Mouse (Mus musculus): ENCODE results near the gene Ankdd1a. TPM values are rescaled to one million over a fixed set of nuclear protein-coding genes. Genes with fewer than 3 reads are reported as not detected.

Gene Ankdd1a
- polyA plus RNA-seq, 1 experiment from 2014 or later = not detected

- H3K4me3 ChIP-seq = no peak overlapping the region
- peak; percentile 85 for DNase-seq (ENCODE audit: low spot score)
- H3K9me3 ChIP-seq = no peaks in the 10 kb centered on the region
- peaks cover 27% of the 10 kb centered on the region for H3K27me3 ChIP-seq (replicated peaks; ENCODE audit: low read depth, poor library complexity, severe bottlenecking)
- H3K36me3 ChIP-seq (replicated peaks) = no peaks in the 10 kb centered on the region
- peaks cover 26% of the 10 kb centered on the region for H3K4me1 ChIP-seq
- peak overlapping the region; percentile 10; the same call in 1 of the 2 replicates for H3K27ac ChIP-seq (replicated peaks)
- WGBS = 23% methylated on average over 14 of the region's 14 CpGs
These were observed 3.8 kb upstream of the Ankdd1a start for GRCm38 (mm10) chr9:65523611-65524364.

GRCm38 (mm10) chr9:65520505-65520876, 498 bp upstream of the Ankdd1a start:
- Histone ChIP-seq H3K9me3 (no peaks in the 10 kb centered on the region), H3K4me1 (peaks cover 24% of the 10 kb centered on the region), H3K27me3 (replicated peaks; ENCODE audit: low read depth, poor library complexity, severe bottlenecking) (peaks cover 27% of the 10 kb centered on the region), H3K4me3 (peak overlapping the region; percentile 51), H3K27ac (replicated peaks) (peak overlapping the region; percentile 20; the same call in 1 of the 2 replicates), H3K36me3 (replicated peaks) (no peaks in the 10 kb centered on the region)
- WGBS = 17% methylated on average over 11 of the region's 11 CpGs
- no peak for DNase-seq (ENCODE audit: low spot score)

DNA sequence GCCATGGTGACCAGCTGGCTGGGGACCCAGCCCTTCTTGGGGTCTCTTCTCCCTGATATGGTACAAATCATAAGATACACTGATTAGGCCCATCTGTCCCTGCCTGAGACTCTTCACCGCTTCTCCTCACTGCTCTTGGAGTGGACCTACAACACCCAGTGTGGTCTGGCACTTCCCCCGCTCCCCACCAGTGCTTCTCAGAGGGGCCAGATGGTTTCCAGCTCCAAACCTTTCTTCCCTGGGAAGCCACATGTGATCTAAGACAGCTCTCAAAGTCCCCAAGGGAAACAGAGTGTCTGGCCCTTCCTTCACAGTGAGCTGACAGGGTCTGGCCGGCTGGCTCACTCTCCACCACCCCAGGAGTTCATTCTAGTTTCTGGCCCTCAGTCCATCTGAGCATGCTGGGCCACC, 5.1 kb downstream of the Ankdd1a start:
- Histone ChIP-seq H3K4me1 (peaks cover 27% of the 10 kb centered on the region), H3K9me3 (no peaks in the 10 kb centered on the region), H3K27ac (replicated peaks) (0 out of 2 replicates have a peak overlapping the region, but pooled peaks have one; percentile 5), H3K4me3 (no peak overlapping the region), H3K27me3 (replicated peaks; ENCODE audit: low read depth, poor library complexity, severe bottlenecking) (peaks cover 9% of the 10 kb centered on the region; the same call in 1 of the 2 replicates), H3K36me3 (replicated peaks) (no peaks in the 10 kb centered on the region)
- 66% methylated on average over 3 of the region's 3 CpGs for WGBS
- no peak for DNase-seq (ENCODE audit: low spot score)

DNA sequence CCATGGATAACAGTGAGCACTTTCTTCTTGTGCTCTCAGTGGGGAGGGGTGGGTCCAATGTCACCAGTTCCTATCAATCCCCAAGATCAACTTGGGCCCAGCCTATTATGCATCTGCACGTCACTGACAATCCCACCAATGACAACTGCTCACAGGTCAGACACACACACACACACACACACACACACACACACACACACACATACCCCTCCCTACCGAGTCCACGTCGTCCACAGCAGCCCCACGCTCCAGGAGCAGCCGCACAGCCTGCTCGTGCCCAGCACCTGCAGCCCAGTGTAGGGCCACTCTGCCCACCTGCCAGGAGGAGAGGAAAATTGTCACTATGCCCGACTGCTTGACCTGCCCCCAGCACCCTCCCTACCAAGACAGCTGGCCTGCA, 5.6 kb downstream of the Ankdd1a start:
- WGBS = 68% methylated on average over 8 of the region's 8 CpGs
- Histone ChIP-seq H3K4me1 (peaks cover 25% of the 10 kb centered on the region), H3K9me3 (no peaks in the 10 kb centered on the region), H3K27ac (replicated peaks) (0 out of 2 replicates have a peak overlapping the region, but pooled peaks have one; percentile 5), H3K4me3 (no peak overlapping the region), H3K36me3 (replicated peaks) (no peaks in the 10 kb centered on the region), H3K27me3 (replicated peaks; ENCODE audit: low read depth, poor library complexity, severe bottlenecking) (peaks cover 5% of the 10 kb centered on the region; the same call in 1 of the 2 replicates)
- DNase-seq (ENCODE audit: low spot score) = no peak

DNA sequence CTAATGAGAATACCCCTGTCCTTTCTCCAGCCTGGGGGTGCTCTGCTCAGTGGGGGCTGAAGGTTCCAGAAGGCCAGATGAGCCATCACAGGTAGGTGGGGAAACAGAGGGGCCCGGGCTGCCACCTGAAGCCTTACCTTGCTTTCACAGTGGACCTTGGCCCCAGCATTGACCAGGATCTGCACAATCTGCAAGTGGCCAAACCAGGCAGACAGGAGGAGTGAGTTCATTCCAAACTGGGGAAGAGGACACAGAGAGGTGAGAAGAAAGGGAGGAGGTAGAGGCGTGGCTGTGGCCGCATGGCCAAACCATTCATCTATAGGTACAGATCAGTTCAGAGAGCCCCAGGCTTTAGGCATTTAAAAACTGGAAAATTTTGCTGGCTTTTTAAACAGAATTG, 7.5 kb downstream of the Ankdd1a start:
- H3K4me1 ChIP-seq = peaks cover 25% of the 10 kb centered on the region
- DNase-seq (ENCODE audit: low spot score) = no peak
- WGBS = 86% methylated on average over 3 of the region's 3 CpGs
- H3K9me3 ChIP-seq = no peaks in the 10 kb centered on the region
- H3K36me3 ChIP-seq (replicated peaks) = no peaks in the 10 kb centered on the region
- H3K4me3 ChIP-seq = no peak overlapping the region
- H3K27me3 ChIP-seq (replicated peaks; ENCODE audit: low read depth, poor library complexity, severe bottlenecking) = no peaks in the 10 kb centered on the region
- no peak overlapping the region for H3K27ac ChIP-seq (replicated peaks)

GRCm38 (mm10) chr9:65508449-65508848, 11.5 kb downstream of the Ankdd1a start:
- H3K36me3 ChIP-seq (replicated peaks) = no peaks in the 10 kb centered on the region
- H3K4me3 ChIP-seq = no peak overlapping the region
- H3K9me3 ChIP-seq = no peaks in the 10 kb centered on the region
- DNase-seq (ENCODE audit: low spot score) = no peak
- no peak overlapping the region for H3K27ac ChIP-seq (replicated peaks)
- WGBS = 79% methylated on average over 7 of the region's 7 CpGs
- no peaks in the 10 kb centered on the region for H3K27me3 ChIP-seq (replicated peaks; ENCODE audit: low read depth, poor library complexity, severe bottlenecking)
- peaks cover 15% of the 10 kb centered on the region; the same call in 1 of the 2 replicates for H3K4me1 ChIP-seq

GRCm38 (mm10) chr9:65502721-65503505, 17.1 kb downstream of the Ankdd1a start:
- Histone ChIP-seq H3K27me3 (replicated peaks; ENCODE audit: low read depth, poor library complexity, severe bottlenecking) (no peaks in the 10 kb centered on the region), H3K36me3 (replicated peaks) (no peaks in the 10 kb centered on the region), H3K4me3 (no peak overlapping the region), H3K9me3 (no peaks in the 10 kb centered on the region), H3K27ac (replicated peaks) (no peak overlapping the region), H3K4me1 (peaks cover 12% of the 10 kb centered on the region)
- peak; percentile 43 for DNase-seq (ENCODE audit: low spot score)
- WGBS = 82% methylated on average over 21 of the region's 21 CpGs

GRCm38 (mm10) chr9:65502146-65502545, 17.8 kb downstream of the Ankdd1a start:
- Histone ChIP-seq H3K27ac (replicated peaks) (no peak overlapping the region), H3K4me3 (no peak overlapping the region), H3K36me3 (replicated peaks) (no peaks in the 10 kb centered on the region), H3K27me3 (replicated peaks; ENCODE audit: low read depth, poor library complexity, severe bottlenecking) (no peaks in the 10 kb centered on the region), H3K4me1 (peaks cover 12% of the 10 kb centered on the region), H3K9me3 (no peaks in the 10 kb centered on the region)
- 61% methylated on average over 8 of the region's 8 CpGs for WGBS
- DNase-seq (ENCODE audit: low spot score) = peak; percentile 49

DNA sequence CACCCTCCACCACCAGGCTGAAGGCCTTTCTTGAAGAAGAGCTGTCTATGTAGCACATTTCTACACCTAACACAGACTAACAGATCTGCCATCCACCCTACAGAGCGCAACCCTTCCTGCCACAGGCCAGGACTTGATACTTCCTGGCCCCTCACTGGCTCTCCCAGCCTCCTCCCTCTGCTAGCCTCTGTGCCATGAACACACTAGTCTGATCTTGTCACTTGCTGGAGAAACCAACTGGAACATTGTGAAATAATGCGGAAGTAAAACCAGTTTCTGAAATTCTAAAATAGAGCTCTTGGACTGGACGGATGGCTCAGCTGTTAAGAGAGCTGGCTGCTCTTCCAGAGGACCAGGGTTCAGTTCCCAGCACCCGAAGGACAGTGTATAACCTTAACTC, 27.1 kb downstream of the Ankdd1a start:
- no peak overlapping the region for H3K27ac ChIP-seq (replicated peaks)
- H3K4me3 ChIP-seq = no peak overlapping the region
- no peaks in the 10 kb centered on the region for H3K9me3 ChIP-seq
- H3K36me3 ChIP-seq (replicated peaks) = peaks cover 17% of the 10 kb centered on the region
- H3K4me1 ChIP-seq = no peaks in the 10 kb centered on the region
- DNase-seq (ENCODE audit: low spot score) = no peak
- WGBS = 93% methylated on average over 4 of the region's 4 CpGs
- no peaks in the 10 kb centered on the region for H3K27me3 ChIP-seq (replicated peaks; ENCODE audit: low read depth, poor library complexity, severe bottlenecking)

- Histone ChIP-seq H3K4me3 (no peak overlapping the region), H3K4me1 (no peaks in the 10 kb centered on the region), H3K27me3 (replicated peaks; ENCODE audit: low read depth, poor library complexity, severe bottlenecking) (no peaks in the 10 kb centered on the region), H3K36me3 (replicated peaks) (peaks cover 22% of the 10 kb centered on the region), H3K27ac (replicated peaks) (no peak overlapping the region), H3K9me3 (no peaks in the 10 kb centered on the region)
- no peak for DNase-seq (ENCODE audit: low spot score)
- 92% methylated on average over 2 of the region's 2 CpGs for WGBS
These were observed 27.6 kb downstream of the Ankdd1a start for GRCm38 (mm10) chr9:65492351-65492750.

DNA sequence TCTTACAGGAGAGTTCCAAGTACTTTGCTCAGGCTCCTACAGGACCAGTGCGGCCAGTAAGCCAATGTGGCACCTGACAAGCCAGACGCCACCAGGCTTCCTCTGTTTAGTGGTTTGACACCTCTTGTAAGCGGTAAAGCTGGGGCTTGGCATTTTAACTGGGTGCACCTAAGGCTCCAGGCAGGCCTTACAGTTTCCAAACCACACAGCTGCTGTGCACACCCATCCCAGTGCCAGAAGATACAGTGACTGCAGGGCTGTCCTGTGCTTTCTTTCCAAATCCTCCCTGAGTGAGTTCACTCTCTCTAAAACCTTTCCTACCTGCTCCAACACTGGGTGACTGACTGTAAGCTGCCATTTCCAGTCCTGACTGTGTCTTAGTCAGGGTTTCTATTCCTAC, 28.5 kb downstream of the Ankdd1a start:
- WGBS = 88% methylated on average over 3 of the region's 3 CpGs
- H3K27me3 ChIP-seq (replicated peaks; ENCODE audit: low read depth, poor library complexity, severe bottlenecking) = no peaks in the 10 kb centered on the region
- no peak overlapping the region for H3K4me3 ChIP-seq
- no peak overlapping the region for H3K27ac ChIP-seq (replicated peaks)
- no peaks in the 10 kb centered on the region for H3K9me3 ChIP-seq
- peaks cover 31% of the 10 kb centered on the region for H3K36me3 ChIP-seq (replicated peaks)
- H3K4me1 ChIP-seq = no peaks in the 10 kb centered on the region
- no peak for DNase-seq (ENCODE audit: low spot score)

DNA sequence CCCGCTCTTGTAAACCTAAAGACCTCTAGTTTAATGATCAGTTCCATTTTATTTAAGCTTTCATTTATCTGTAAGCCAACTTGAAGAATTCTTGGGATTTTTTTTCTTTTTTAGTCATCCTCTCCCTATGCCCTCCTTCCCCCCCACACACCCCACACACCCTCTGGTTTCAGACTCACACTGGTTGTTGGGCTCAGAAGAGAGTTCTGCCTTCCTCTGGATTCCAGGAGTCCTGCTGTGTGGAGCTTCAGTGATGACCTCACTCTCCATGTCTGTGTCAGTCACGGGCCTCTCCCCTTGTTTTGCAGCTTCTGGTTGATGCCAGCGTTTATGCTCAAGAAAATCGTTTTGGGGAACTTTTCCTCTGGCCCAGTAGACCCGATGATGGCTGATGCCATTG, 39.9 kb downstream of the Ankdd1a start:
- Histone ChIP-seq H3K36me3 (replicated peaks) (peaks cover 94% of the 10 kb centered on the region), H3K4me3 (no peak overlapping the region), H3K27ac (replicated peaks) (no peak overlapping the region), H3K4me1 (no peaks in the 10 kb centered on the region), H3K9me3 (no peaks in the 10 kb centered on the region), H3K27me3 (replicated peaks; ENCODE audit: low read depth, poor library complexity, severe bottlenecking) (no peaks in the 10 kb centered on the region)
- WGBS = 85% methylated on average over 5 of the region's 5 CpGs
- DNase-seq (ENCODE audit: low spot score) = no peak

GRCm38 (mm10) chr9:65479158-65479557, 40.8 kb downstream of the Ankdd1a start:
- Histone ChIP-seq H3K9me3 (no peaks in the 10 kb centered on the region), H3K27ac (replicated peaks) (no peak overlapping the region), H3K4me1 (no peaks in the 10 kb centered on the region), H3K36me3 (replicated peaks) (peaks cover 94% of the 10 kb centered on the region), H3K4me3 (no peak overlapping the region), H3K27me3 (replicated peaks; ENCODE audit: low read depth, poor library complexity, severe bottlenecking) (no peaks in the 10 kb centered on the region)
- 87% methylated on average over 8 of the region's 8 CpGs for WGBS
- DNase-seq (ENCODE audit: low spot score) = no peak

All from embryonic facial prominence, embryonic 10.5 days (tissue).